Mouse (Mus musculus): ENCODE measurements at regions not wholly inside any gene's neighbourhood (a gene's known extent, or its start where the extent isn't known, plus 50 kb on each side); places are given as distances from the start of the nearest gene placed in this dataset.

DNA sequence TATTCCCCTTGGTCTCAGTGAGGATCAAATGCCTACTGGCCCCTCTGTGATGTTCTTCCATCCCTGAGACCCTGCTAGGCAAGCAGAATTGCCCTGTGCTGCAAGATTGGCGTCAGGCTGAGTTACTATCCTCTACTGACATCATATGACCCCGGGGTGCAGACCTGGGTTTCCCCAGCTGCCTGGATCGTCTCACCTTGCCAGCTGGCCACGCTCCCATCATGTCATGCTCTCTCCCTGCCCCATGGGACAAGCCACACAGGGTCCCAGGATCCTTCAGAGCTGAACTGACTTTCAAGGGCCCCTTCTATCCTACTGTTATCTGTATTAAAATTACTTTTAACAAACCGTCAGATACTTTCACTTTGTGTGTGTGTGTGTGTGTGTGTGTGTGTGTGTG lies 72.6 kb upstream of the Dio3 start:
- Histone ChIP-seq H3K4me2 (no peak overlapping the region), H3K36me3 (no peaks in the 10 kb centered on the region), H3K27me3 (peaks cover 36% of the 10 kb centered on the region), H3K9ac (no peak overlapping the region), H3K27ac (no peak overlapping the region), H3K4me3 (no peak overlapping the region), H3K4me1 (replicated peaks) (peaks cover 4% of the 10 kb centered on the region; the same call in 1 of the 2 replicates), H3K9me3 (replicated peaks) (no peaks in the 10 kb centered on the region)
- WGBS, result 51% methylated on average over 5 of the region's 5 CpGs
- no peak for ATAC-seq (replicated peaks; ENCODE audit: insufficient number of reproducible peaks, insufficient read depth, low FRiP score, low read depth)

- H3K27me3 ChIP-seq, result peaks cover 36% of the 10 kb centered on the region
- no peaks in the 10 kb centered on the region for H3K36me3 ChIP-seq
- 14% methylated on average over 6 of the region's 6 CpGs for WGBS
- H3K4me1 ChIP-seq (replicated peaks), result peaks cover 4% of the 10 kb centered on the region; the same call in 1 of the 2 replicates
- no peak overlapping the region for H3K4me2 ChIP-seq
- ATAC-seq (replicated peaks; ENCODE audit: insufficient number of reproducible peaks, insufficient read depth, low FRiP score, low read depth), result no peak
- no peak overlapping the region for H3K4me3 ChIP-seq
- no peak overlapping the region for H3K27ac ChIP-seq
- no peak overlapping the region for H3K9ac ChIP-seq
- H3K9me3 ChIP-seq (replicated peaks), result no peaks in the 10 kb centered on the region
Observed at GRCm38 (mm10) chr12:110206812-110207211, 72.1 kb upstream of the Dio3 start.

DNA sequence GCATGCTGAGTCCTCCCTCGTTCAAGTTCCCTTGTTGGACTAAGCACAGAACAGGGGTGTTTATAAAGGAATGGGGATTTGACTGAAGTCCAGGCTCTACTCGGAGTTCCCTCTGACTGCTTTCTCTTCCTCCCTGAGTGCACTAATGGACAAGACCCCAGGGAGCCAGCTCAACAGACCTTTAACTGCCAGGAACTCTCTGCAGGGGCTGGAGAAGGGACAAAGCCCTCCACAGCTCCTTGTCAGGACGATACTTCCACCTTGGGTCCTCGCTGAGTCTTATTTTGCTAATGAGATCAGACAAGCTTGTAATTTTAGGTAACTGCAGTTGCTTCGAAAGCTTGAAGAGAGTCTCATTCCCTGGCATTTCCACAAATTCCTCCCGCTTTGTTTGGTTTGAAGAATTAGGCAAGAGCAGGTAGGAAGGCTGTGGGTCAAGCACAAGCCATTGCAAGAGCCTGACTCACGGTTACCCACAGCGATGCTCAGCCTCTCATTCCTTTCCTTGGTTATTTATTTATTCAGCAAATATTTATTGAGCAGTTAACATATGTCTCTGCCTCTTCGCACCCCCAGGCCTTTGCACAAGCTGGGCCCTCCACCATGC lies 71.5 kb upstream of the Dio3 start:
- Histone ChIP-seq H3K9ac (no peak overlapping the region), H3K27ac (no peak overlapping the region), H3K4me1 (replicated peaks) (peaks cover 4% of the 10 kb centered on the region; the same call in 1 of the 2 replicates), H3K9me3 (replicated peaks) (no peaks in the 10 kb centered on the region), H3K4me2 (no peak overlapping the region), H3K4me3 (no peak overlapping the region), H3K36me3 (no peaks in the 10 kb centered on the region), H3K27me3 (peaks cover 32% of the 10 kb centered on the region)
- 46% methylated on average over 9 of the region's 9 CpGs for WGBS
- no peak for ATAC-seq (replicated peaks; ENCODE audit: insufficient number of reproducible peaks, insufficient read depth, low FRiP score, low read depth)

DNA sequence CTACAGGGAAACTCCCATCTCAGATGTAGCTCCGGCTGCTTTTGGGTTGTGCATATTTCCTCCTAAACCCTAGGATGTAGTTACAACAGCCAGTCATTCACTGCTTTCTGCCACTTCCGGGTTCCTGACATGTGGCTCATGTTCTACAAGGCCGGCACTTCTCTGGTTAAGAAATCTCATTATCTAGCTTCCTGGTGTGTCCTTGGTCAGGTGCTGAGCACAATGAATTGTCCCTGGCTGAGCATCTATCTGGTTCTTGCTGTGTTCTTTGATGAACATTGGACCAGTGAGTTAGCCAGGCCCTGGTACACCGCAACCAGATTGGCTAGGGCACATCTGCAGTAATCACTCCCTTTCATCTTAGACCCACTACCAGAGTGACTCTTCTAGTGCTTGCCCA lies 66.2 kb upstream of the Dio3 start:
- WGBS, result 70% methylated on average over 4 of the region's 4 CpGs
- ATAC-seq (replicated peaks; ENCODE audit: insufficient number of reproducible peaks, insufficient read depth, low FRiP score, low read depth), result no peak

GRCm38 (mm10) chr12:110214833-110215232 lies 64.0 kb upstream of the Dio3 start:
- no peak overlapping the region for H3K27ac ChIP-seq
- WGBS, result 36% methylated on average over 8 of the region's 8 CpGs
- no peak for ATAC-seq (replicated peaks; ENCODE audit: insufficient number of reproducible peaks, insufficient read depth, low FRiP score, low read depth)
- H3K9ac ChIP-seq, result no peak overlapping the region
- no peak overlapping the region for H3K4me2 ChIP-seq
- H3K4me3 ChIP-seq, result no peak overlapping the region
- H3K9me3 ChIP-seq (replicated peaks), result no peaks in the 10 kb centered on the region
- H3K27me3 ChIP-seq, result no peaks in the 10 kb centered on the region; the same call in 1 of the 2 replicates
- H3K36me3 ChIP-seq, result no peaks in the 10 kb centered on the region
- no peaks in the 10 kb centered on the region for H3K4me1 ChIP-seq (replicated peaks)

More for the DNA sequence above, 66.2 kb upstream of the Dio3 start:
- Histone ChIP-seq H3K9ac (no peak overlapping the region), H3K4me1 (replicated peaks) (no peaks in the 10 kb centered on the region), H3K36me3 (no peaks in the 10 kb centered on the region), H3K4me2 (no peak overlapping the region), H3K27ac (no peak overlapping the region), H3K9me3 (replicated peaks) (no peaks in the 10 kb centered on the region), H3K4me3 (no peak overlapping the region), H3K27me3 (peaks cover 10% of the 10 kb centered on the region)

- no peak for ATAC-seq (replicated peaks; ENCODE audit: insufficient number of reproducible peaks, insufficient read depth, low FRiP score, low read depth)
Observed at GRCm38 (mm10) chr12:110215311-110215710, 63.6 kb upstream of the Dio3 start.

DNA sequence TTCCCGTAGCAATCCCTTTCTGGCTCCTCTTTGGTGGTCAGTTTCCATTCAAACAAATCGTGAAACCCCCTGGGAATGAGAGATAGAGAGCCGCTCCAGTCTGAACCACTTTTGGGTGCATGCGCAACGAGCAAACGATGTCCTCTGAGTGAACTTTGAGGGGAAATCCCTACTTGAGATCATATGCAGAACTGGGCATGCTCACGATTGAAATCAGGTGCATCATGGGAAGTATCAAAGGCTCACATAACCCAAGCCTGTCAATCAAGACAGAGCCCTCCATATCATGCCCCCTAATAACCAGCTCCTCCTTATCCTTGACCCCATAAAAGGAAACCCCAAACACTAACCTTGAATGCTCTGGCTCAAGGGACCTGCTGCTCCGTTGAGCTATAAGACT lies 59.1 kb upstream of the Dio3 start:
- no peak overlapping the region for H3K9ac ChIP-seq
- no peak for ATAC-seq (replicated peaks; ENCODE audit: insufficient number of reproducible peaks, insufficient read depth, low FRiP score, low read depth)
- H3K4me3 ChIP-seq, result no peak overlapping the region
- H3K9me3 ChIP-seq (replicated peaks), result no peaks in the 10 kb centered on the region
- H3K4me2 ChIP-seq, result no peak overlapping the region
- H3K4me1 ChIP-seq (replicated peaks), result no peaks in the 10 kb centered on the region
- WGBS, result 61% methylated on average over 8 of the region's 8 CpGs
- no peaks in the 10 kb centered on the region for H3K36me3 ChIP-seq
- H3K27ac ChIP-seq, result no peak overlapping the region
- H3K27me3 ChIP-seq, result no peaks in the 10 kb centered on the region

More at GRCm38 (mm10) chr12:110215311-110215710, 63.6 kb upstream of the Dio3 start:
- no peak overlapping the region for H3K9ac ChIP-seq
- WGBS, result 48% methylated on average over 6 of the region's 6 CpGs
- H3K27ac ChIP-seq, result no peak overlapping the region
- no peaks in the 10 kb centered on the region; the same call in 1 of the 2 replicates for H3K27me3 ChIP-seq
- no peaks in the 10 kb centered on the region for H3K36me3 ChIP-seq
- no peaks in the 10 kb centered on the region for H3K4me1 ChIP-seq (replicated peaks)
- no peaks in the 10 kb centered on the region for H3K9me3 ChIP-seq (replicated peaks)
- H3K4me3 ChIP-seq, result no peak overlapping the region
- no peak overlapping the region for H3K4me2 ChIP-seq

GRCm38 (mm10) chr12:110220516-110220915 lies 58.4 kb upstream of the Dio3 start:
- WGBS, result 56% methylated on average over 8 of the region's 8 CpGs
- Histone ChIP-seq H3K27me3 (no peaks in the 10 kb centered on the region), H3K9me3 (replicated peaks) (no peaks in the 10 kb centered on the region)

GRCm38 (mm10) chr12:110221184-110221583 lies 57.7 kb upstream of the Dio3 start:
- Histone ChIP-seq H3K9me3 (replicated peaks) (no peaks in the 10 kb centered on the region), H3K4me3 (no peak overlapping the region), H3K27me3 (no peaks in the 10 kb centered on the region), H3K36me3 (no peaks in the 10 kb centered on the region), H3K4me2 (no peak overlapping the region), H3K27ac (no peak overlapping the region), H3K4me1 (replicated peaks) (no peaks in the 10 kb centered on the region), H3K9ac (no peak overlapping the region)
- 37% methylated on average over 4 of the region's 4 CpGs for WGBS
- ATAC-seq (replicated peaks; ENCODE audit: insufficient number of reproducible peaks, insufficient read depth, low FRiP score, low read depth), result no peak

More at GRCm38 (mm10) chr12:110220516-110220915, 58.4 kb upstream of the Dio3 start:
- Histone ChIP-seq H3K4me2 (no peak overlapping the region), H3K9ac (no peak overlapping the region), H3K36me3 (no peaks in the 10 kb centered on the region), H3K27ac (no peak overlapping the region), H3K4me3 (no peak overlapping the region), H3K4me1 (replicated peaks) (no peaks in the 10 kb centered on the region)
- no peak for ATAC-seq (replicated peaks; ENCODE audit: insufficient number of reproducible peaks, insufficient read depth, low FRiP score, low read depth)

DNA sequence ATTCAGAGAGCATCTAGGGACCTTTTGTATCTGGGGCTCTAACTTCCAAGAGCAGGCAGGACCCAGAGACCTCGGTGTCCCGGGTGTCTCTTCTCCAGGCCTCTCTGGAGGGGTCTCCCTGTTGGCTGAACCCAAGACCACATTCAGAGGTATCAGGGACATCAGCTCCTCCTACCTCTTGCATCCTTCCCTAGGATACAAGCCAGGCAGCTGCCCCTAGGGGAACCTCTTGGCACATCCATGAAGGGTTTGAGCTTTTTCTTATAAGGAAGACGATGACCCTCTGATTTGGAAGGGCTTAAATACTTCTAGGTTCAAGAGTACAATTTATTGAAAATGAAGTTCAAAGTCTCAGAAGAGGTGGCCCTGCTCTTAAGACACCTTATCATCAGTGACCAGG lies 57.2 kb upstream of the Dio3 start:
- Histone ChIP-seq H3K27me3 (no peaks in the 10 kb centered on the region), H3K27ac (no peak overlapping the region), H3K36me3 (no peaks in the 10 kb centered on the region), H3K9ac (no peak overlapping the region), H3K4me3 (no peak overlapping the region), H3K4me1 (replicated peaks) (no peaks in the 10 kb centered on the region), H3K9me3 (replicated peaks) (no peaks in the 10 kb centered on the region), H3K4me2 (no peak overlapping the region)
- no peak for ATAC-seq (replicated peaks; ENCODE audit: insufficient number of reproducible peaks, insufficient read depth, low FRiP score, low read depth)
- 53% methylated on average over 3 of the region's 3 CpGs for WGBS

- no peaks in the 10 kb centered on the region for H3K9me3 ChIP-seq (replicated peaks)
- H3K27ac ChIP-seq, result no peak overlapping the region
- no peak overlapping the region for H3K4me3 ChIP-seq
- peaks cover 11% of the 10 kb centered on the region for H3K27me3 ChIP-seq
- no peaks in the 10 kb centered on the region for H3K4me1 ChIP-seq (replicated peaks)
- 78% methylated on average over 7 of the region's 7 CpGs for WGBS
- H3K36me3 ChIP-seq, result no peaks in the 10 kb centered on the region
- H3K4me2 ChIP-seq, result no peak overlapping the region
- no peak for ATAC-seq (replicated peaks; ENCODE audit: insufficient number of reproducible peaks, insufficient read depth, low FRiP score, low read depth)
- H3K9ac ChIP-seq, result no peak overlapping the region
Observed at GRCm38 (mm10) chr12:110224250-110224649, 54.6 kb upstream of the Dio3 start.

DNA sequence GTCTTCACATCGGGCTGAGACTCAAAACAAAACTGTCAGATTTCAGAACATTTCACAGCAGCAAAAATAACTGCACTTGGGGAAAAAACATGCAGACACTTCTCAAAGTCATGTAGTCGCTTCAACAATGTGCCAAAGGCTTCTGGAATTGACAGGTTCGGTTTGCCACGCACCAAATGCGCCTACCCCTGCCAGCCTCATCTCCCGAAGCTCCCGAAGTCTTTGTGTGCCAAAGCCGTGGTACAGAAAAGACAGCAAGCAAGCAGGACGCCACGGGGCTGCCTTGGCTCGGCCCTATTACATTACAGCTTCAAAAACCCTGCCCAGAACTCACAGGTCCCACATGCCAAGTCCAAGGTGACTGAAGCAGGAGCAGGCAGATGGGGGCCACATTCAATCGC lies 50.9 kb upstream of the Dio3 start:
- WGBS, result 76% methylated on average over 12 of the region's 12 CpGs
- H3K27ac ChIP-seq, result no peak overlapping the region
- H3K4me3 ChIP-seq, result no peak overlapping the region
- no peak overlapping the region for H3K4me2 ChIP-seq
- no peaks in the 10 kb centered on the region for H3K9me3 ChIP-seq (replicated peaks)
- H3K9ac ChIP-seq, result no peak overlapping the region
- H3K4me1 ChIP-seq (replicated peaks), result no peaks in the 10 kb centered on the region
- ATAC-seq (replicated peaks; ENCODE audit: insufficient number of reproducible peaks, insufficient read depth, low FRiP score, low read depth), result no peak
- peaks cover 29% of the 10 kb centered on the region for H3K27me3 ChIP-seq
- H3K36me3 ChIP-seq, result no peaks in the 10 kb centered on the region

All from heart, embryonic 15.5 days (tissue).